Mouse (Mus musculus): ENCODE results near the gene Ctrl.

DNA sequence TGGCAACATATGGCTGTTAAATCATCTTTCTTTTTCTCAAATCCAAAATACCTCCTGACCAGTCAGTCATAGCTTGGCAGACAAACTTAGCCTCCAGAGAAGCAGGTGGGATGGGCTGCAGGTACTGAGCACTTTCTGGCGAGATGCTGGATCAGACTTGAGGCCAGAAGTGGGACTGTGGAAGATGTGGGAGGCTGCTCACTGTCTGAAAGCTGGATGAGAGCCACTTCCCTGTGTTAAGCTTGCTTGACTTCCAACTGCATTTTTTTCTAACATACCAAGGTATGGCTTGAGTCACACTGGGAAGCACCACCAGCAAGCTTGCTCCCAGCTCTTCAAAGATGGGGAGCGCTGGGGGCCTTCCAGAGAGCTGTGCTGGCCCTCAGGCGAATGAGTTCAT lies 8.5 kb downstream of the Ctrl start:
- no peak for TF ChIP-seq CHD2 (IDR thresholded peaks at IDR 0.05; ENCODE audit: low read length)
- TF ChIP-seq CTCF (IDR thresholded peaks at IDR 0.05 in 2 of 3, conservative IDR thresholded peaks at IDR 0.05 in 1 of 3; ENCODE audit: control insufficient read depth in 1 of 3, insufficient read depth in 1 of 3, low read depth in 2 of 3, low read length in 3 of 3, poor library complexity in 1 of 3, severe bottlenecking in 1 of 3): no peak
- no peak for TF ChIP-seq ZKSCAN1 (IDR thresholded peaks at IDR 0.05; ENCODE audit: low read depth, low read length)
- TF ChIP-seq USF2 (IDR thresholded peaks at IDR 0.05; ENCODE audit: borderline replicate concordance in 1 of 2, insufficient read depth in 1 of 2, low read depth in 1 of 2, low read length in 2 of 2): no peak
- TF ChIP-seq EP300 (IDR thresholded peaks at IDR 0.05; ENCODE audit: low read depth in 1 of 2, low read length in 2 of 2): no peak
- TF ChIP-seq SIN3A (IDR thresholded peaks at IDR 0.05; ENCODE audit: low read length): no peak

Data from MEL (cell line).